Comparison of ENCODE assay signal across 15 mouse cellular contexts in the genomic region with DNA sequence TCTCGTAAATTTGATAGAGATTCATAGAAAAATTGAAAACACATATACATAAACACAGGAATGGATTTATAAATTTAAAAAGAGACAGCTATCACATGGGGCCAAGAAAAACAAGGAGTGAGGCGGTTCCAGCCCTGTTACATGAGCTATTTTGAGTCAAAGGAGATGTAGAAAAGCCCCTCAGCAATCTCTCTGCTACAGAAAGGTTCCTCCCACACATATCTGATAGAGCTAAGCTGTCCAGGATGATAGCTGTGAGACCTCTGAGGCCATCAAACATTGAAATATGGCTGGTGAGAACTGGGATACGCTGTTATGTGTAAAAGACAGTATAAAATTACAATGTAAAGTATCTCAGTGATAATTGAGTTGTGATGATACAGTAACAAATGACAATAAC.
"Had no signal": no experiment of that assay in that cellular context is flagged by ENCODE, and none has a peak within 500 bp of the region (broad histone marks: within the 10 kb centered on the region; RNA-seq: fewer than 3 reads in every experiment).

No protein-coding gene starts in this region.

- DNase-seq: kidney, adult 11 months; kidney, adult 8-10 months; kidney, postnatal 10 days; lung, postnatal 10 days; lung, postnatal 36 days; thymus, adult 18-20 months; thymus, postnatal 36 days had no signal

- H3K9me3 ChIP-seq: intestine, embryonic 15.5 days; limb, embryonic 10.5 days; limb, embryonic 13.5 days; lung, embryonic 15.5 days; midbrain, embryonic 10.5 days; midbrain, embryonic 13.5 days had no signal

- H3K9ac ChIP-seq: intestine, embryonic 15.5 days; limb, embryonic 13.5 days; lung, embryonic 15.5 days; midbrain, embryonic 13.5 days had no signal

- H3K4me1 ChIP-seq: intestine, embryonic 15.5 days; limb, embryonic 10.5 days; limb, embryonic 13.5 days; lung, embryonic 15.5 days; megakaryocyte, embryonic 14.5 days; midbrain, embryonic 10.5 days; midbrain, embryonic 13.5 days had no signal

- H3K36me3 ChIP-seq: intestine, embryonic 15.5 days; limb, embryonic 10.5 days; lung, embryonic 15.5 days; midbrain, embryonic 10.5 days; midbrain, embryonic 13.5 days had no signal

- H3K27ac ChIP-seq: intestine, embryonic 15.5 days; limb, embryonic 10.5 days; limb, embryonic 13.5 days; lung, embryonic 15.5 days; midbrain, embryonic 10.5 days; midbrain, embryonic 13.5 days had no signal

- H3K27me3 ChIP-seq: intestine, embryonic 15.5 days; limb, embryonic 13.5 days; lung, embryonic 15.5 days; megakaryocyte, embryonic 14.5 days; midbrain, embryonic 13.5 days had no signal

- ATAC-seq: intestine, embryonic 15.5 days; midbrain, embryonic 13.5 days; midbrain, embryonic 16.5 days had no signal

- H3K4me3 ChIP-seq: intestine, embryonic 15.5 days; limb, embryonic 10.5 days; limb, embryonic 13.5 days; lung, embryonic 15.5 days; megakaryocyte, embryonic 14.5 days; midbrain, embryonic 10.5 days; midbrain, embryonic 13.5 days had no signal

- H3K4me2 ChIP-seq: intestine, embryonic 15.5 days; limb, embryonic 13.5 days; lung, embryonic 15.5 days; midbrain, embryonic 13.5 days had no signal
